Mouse (Mus musculus) left cerebral cortex, adult 11 months (tissue): Measurements from ENCODE around the gene Cela3a.

ENCODE experiments used
- DNase-seq: peaks from one replicate; pipeline ENCODE4 v3.0.0; 2022; ENCODE audit warnings: low spot score

Gene Cela3a

DNA sequence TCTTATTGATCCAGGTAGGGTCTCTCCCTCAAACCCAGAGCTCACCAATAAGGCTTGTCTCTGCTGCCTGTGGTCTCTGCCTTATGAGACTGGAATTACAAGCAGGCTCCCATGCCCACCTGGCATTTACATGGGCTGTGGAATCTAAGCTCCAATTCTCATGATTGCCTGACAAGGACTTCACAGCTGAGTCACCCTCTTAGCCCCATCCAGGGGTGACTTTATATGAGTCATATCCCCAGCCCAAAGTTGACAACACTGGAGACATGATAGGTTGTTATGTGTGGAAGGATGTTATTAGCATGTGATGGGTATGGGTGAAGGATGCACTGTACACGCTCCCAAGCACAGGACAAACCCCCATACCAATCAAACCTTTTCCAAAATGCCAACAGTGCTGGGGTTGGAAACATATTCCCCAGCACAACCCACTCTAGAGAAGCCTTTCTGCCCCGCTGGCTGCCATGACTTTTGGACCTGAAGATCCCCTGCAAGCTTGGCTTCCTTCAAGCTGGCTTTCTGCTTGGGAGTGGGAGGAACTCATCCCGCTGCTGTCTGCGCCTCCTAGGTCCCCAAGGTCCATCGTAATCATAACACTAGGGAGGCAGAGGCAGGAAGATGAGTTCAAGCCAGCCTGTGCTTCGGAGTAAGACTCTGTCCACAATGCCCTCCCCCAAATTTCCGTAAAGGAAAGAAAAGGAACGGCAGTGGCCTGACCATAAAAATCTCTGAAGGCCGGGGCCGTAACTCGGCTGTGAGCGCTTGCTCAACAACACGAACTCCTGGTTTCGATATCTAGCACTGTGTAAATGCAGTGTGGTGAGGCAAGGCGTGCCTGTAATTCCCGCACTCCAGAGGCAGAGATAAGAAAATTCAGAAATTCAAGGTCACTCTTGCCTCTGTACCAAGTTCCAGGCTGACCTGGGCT lies 37.7 kb downstream of the Cela3a start:
- no peak for DNase-seq

DNA sequence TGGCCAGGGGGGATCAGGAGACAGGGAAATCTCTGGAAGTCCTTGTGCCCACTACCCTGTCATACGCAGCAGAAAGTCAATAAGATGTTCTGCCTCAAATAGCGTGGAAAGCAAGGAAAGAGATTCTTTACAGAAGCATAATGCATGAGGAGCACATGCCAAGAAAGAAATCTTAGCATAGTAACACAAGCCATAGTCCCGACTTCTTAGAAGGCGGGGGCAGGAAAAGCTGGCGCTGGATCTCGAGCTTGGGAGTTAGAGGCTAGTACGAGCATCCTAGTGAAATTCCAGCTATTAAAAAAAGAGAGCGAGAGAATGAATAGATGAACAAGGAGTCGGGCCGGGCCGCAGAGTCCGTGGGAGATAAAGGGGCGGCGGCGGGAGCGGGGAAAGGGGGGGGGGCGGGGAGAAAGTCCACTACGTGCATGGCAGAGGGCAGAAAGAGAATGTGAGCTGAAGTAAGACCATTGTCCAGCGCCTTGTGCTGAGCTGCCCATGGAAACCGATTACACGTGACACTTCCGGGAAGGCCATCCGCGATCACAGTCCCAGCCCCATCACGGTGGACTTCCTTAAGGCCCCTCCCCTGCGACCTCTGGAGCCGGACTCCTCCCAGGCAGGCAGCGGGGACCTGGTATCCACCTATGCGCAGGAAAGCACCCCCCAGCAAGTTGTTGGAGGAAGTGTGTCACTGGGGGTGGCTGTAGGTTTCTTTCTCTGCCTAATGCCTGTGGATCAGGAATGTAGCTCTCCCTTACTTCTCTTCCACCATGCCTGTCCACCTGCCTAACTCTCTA lies 39.4 kb downstream of the Cela3a start:
- DNase-seq = no peak

DNA sequence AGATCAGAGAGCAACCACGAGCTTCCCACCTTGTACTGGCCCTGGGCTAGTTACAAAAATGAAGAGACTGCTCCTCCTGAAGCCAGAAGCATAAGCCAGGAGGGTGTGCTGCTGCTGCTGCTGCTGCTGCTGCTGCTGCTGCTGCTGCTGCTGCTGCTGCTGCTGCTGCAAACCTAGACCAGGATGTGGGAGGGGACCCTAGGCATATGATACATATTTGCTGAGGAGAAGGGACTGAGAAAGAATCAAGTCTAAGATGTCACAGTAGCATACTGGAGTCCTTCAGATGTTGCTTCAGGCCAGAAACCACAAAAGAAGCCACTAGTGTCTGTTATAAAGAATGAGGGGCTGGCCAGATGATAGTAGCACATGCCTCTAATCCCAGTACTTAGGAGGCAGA lies 41.4 kb downstream of the Cela3a start:
- no peak for DNase-seq

DNA sequence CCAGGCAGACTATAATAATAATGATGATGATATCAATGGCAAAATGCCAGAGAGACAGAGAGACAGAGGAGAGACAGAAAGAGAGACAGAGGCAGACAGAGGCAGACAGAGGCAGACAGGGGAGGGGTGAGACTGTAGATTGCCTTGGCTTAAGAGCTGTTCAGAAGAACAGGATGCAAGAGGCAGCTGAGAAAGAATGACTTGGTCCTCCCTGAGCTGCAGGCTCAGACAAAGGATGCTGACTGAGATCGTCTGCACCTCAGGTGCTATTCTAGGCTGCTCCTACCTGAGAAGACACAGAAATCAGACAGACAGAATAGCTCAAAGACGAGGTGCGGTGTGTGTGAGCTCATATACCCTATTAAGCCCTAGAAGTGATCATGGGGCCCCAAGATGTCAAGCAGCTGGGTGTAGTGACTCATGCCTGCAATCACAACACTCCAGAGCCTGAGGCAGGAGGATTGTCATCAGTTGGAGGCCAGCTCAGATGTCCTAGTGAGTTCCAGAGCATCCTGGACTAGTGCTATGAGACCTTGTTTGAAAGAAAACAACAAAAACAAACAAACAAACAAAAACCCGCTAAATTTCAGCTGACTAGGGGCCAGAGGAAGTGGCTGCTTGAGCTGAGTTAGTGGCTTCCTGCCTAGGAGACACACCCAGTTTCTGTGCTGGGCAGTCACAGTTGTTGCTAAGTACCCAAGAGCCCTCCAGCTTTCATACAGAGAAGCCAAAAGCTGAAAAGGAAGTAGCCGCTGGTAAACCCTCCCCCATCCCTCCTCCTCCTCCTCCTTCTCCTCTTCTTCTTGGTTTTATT lies 42.1 kb downstream of the Cela3a start:
- DNase-seq = no peak

DNA sequence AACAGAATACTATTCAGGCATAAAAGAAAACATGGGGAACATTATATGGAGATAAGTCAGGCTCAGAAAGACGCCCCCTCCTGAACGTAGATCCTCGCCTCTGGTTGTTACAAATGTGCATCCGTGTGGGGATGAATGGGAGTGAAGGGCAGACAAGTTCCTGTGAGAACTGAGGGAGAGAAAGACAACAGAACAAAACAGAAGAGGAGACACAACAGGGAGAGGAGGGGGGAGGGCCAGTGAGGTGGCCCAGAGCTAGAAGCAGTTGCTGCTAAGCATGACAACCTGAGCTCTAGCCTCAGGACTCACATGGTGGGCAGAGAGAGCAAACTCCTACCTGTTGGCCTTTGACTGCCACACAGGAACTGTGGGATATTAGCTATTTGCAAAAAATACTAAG lies 43.5 kb downstream of the Cela3a start:
- no peak for DNase-seq

DNA sequence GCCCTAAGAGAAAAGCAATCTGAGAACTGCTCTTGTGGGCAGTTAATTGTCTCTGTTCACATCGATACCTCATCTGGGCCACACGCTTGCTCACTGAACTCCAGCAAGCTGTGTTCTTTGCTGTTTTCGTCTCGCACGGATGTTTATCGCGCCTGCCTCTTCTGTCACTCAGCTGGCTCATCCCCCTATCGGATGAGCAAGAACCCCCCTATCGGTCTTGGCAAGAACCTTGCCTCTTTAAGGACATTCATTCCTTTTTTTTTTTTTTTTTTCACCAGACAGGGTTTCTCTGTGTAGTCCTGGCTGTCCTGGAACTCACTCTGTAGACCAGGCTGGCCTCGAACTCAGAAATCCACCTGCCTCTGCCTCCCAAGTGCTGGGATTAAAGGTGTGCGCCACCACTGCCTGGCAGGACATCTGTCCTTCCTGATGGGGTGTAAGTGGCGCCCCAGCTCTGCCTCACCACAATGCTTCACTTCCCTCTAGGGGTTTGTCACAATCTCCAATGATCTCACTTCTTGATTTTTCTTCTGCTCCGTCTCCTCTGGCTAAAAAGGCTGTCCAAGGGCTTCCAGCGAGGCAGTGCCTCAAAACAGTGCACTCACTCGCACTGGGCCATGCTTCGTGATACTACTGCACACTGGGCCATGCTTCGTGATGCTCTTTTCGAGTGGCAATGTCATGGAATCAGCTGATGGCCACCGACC lies 44.1 kb downstream of the Cela3a start:
- no peak for DNase-seq

DNA sequence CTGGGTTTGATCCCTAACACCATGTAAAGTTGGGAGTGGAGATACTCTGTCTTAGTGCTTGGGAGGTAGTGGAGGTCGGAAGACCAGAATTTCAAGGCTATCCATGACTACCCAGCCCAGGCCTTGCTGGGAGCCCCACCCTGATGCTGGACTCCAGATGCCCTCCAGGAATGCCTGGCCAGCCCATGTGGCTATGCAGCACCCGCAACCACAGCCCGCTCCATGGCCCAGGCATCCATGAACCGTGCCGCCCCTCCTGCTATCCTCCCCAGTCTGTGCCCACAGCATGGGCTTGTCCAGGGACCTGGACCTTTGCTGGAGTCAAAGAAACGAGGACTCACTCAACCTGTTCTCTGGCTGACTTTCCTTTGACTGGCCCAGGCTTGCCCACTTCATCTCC lies 44.8 kb downstream of the Cela3a start:
- no peak for DNase-seq

DNA sequence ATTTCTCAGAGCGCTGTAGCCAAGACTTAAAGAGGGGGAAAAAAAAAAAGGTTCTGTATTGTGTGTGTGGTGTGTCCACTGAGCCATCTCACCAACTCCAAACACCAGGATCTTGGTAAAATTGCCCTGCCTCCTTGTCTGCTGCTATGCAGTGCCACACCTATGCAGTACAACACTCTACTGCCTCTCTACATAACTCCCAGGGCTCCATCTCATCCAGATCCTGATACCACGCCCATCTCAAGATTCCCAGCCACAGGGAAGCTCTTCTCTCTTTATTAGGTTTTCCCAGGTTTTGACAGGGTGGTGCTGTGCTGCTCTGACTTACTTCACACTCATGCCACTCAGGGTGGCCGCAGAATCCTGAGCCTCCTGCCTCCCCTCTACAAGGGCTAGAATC lies 48.6 kb downstream of the Cela3a start:
- no peak for DNase-seq

DNA sequence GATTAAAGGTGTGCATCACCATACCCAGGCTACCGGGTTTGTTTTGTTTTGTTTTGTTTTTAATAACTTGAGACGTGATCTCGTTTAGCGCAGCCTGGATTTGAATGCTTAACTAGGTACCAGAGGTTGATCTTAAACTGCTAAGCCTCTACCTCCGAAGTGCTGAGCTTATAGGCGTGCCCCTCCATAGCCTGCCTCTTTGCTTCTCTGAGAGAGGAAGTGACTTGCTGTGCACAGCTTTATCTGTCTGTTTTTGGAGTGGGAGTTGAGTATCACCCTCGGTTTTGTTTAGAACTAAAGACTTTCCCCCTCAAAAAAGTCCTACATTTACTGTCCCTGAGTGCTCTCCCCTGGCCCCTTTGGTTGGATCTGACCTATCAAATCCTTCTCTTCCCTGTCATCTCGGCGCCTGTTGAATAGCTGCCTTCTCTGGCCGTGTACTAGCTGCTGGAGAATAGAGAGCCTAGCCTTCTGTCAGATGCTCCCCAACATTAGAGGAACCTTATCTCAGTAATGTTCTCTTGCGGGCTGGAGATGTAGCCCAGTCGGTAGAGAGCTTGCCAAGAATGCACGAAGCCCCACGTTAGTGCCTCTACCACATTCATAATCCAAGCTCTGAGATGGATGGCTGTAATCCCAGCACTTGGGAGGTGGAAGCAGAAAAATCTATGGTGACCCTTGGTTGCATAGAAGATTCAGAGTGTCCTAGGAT lies 51.1 kb downstream of the Cela3a start:
- no peak for DNase-seq

DNA sequence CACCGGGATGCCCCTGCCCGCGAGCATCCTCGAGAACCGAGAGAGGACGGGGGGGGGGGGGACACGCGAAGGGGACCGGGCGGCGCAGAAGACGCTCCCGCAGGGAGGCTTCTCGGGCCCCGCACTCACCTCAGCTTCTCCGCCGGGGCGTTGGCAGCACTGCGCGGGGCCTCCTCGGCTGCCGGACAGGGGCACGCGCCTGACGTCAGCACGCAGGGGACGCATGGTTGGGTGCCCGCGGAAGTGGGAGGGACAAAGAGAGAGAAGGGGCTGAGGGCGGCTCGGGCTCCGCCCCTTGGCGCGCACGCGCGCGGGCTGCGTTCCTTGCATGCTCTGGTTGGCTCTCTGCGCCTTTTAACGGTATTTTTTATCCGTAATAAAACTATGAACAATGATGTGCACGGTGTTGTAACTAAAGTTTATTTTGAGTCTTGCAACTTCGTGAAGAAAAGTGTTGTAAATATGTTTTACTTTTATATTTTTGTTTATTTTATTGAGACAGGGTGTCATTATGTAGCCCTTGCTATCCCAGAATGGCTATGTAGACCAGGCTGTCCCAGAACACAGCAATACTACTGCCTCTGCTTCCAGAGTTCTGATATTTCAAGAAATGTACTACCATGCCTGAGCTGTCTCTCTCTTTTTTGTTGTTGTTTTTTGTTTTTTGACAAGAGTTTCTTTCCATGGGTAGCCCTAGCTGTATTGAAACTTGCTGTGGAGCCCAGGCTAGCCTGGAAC lies 51.9 kb downstream of the Cela3a start, which contains the start of gene Cdc42:
Cdc42 (minus strand) TSS at position 204 of the 738 bp plus-strand sequence.
- peak; percentile 97 for DNase-seq

DNA sequence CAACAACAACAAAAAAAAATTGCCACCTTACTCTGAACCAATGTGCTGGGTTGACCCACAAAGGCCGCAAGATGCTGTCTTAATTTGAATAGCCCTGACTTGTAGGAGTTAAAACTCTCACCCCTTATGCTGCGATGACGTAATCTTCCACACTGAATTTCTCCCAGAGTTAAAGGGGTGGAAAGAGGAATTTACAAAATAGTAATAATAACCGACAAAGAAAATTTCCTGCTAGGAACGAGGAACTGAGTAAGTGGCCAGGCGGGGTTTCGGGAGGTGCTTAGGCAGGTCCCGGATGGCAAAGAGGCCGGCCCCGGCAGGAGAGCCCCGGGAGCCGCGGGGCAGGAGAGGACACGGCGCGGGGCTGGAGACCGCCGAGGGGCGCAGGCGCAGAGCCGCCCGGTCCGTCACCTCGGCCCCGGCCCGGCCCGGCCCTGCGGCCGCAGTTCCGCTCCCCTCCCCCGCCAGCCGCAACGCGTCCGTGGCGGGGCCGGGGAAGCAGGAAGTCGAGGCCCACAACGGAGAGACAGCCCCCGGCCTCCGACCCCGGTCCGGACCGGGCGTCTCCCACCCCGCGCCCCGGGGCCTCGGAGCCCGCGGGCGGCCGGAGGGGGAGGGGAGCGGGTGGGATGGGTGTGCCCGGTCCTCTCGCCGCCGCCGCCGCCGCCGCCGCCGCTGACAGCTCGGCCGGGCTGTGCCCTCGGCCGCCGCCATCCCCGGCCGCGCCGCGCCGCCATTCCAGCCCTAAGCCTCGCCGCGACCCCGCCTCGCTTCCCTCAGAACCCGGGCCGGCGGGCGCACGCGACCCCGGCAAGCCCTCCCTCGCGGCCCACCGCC lies 52.7 kb downstream of the Cela3a start:
- DNase-seq = no peak
